Mouse (Mus musculus) cortical plate, adult 2 months (tissue): ENCODE measurements at regions not wholly inside any gene's neighbourhood (a gene's known extent, or its start where the extent isn't known, plus 50 kb on each side); places are given as distances from the start of the nearest gene placed in this dataset.

Source experiments
- CTCF ChIP-seq: fragments of 200-500 bp; IDR thresholded peaks from 2 replicates; pipeline ENCODE4 v1.5.1; 2011; ENCODE audit warnings: mild to moderate bottlenecking, control low read depth, low read length; ENCODE audit not compliant: insufficient read depth; ENCODE audit errors: extremely low read depth
- POLR2A ChIP-seq: fragments of 200-500 bp; IDR thresholded peaks from 2 replicates; pipeline ENCODE4 v1.6.1; 2011; ENCODE audit warnings: mild to moderate bottlenecking, low read length, control low read depth; ENCODE audit not compliant: insufficient read depth; ENCODE audit errors: extremely low read depth

GRCm38 (mm10) chr5:80683431-80683830, 336.5 kb upstream of the Adgrl3 start:
- TF ChIP-seq CTCF (no peak), POLR2A (no peak)
